Mouse (Mus musculus): ENCODE data around the gene D930048N14Rik. TPM values are rescaled to one million over a fixed set of nuclear protein-coding genes. Genes with fewer than 3 reads are reported as not detected.
"Not testable (repeated sequence)": the region's sequence is repeated elsewhere in the genome, so short reads cannot be mapped to it uniquely, and the experiment has no call there.

D930048N14Rik gene
- total RNA-seq, 2 experiments from 2014 or later = 0.20 to 0.32 TPM

GRCm38 (mm10) chr11:51652889-51653418, 2.2 kb downstream of the D930048N14Rik start:
- no peak for DNase-seq

DNA sequence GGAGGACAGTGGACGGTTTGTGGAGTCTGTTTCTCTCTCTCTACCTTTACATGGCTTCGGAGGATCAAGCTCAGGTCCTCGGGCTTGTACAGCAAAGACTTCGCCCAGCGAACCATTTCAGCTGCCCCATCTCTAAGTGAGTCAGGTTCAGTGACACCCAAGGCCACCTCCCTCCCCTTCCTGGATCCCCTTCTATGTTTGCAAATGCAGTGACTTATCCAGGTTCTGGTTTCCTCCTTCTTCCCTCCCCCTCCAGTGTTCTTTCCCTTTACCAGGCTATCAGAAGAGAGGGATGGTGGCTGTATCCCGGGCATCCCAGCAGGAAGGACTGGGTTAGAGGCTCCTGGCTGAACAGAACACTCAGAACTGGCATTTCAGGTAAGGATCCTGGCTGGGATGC, 3.0 kb downstream of the D930048N14Rik start:
- no peak for DNase-seq

GRCm38 (mm10) chr11:51654891-51655290, 4.1 kb downstream of the D930048N14Rik start:
- DNase-seq = no peak

DNA sequence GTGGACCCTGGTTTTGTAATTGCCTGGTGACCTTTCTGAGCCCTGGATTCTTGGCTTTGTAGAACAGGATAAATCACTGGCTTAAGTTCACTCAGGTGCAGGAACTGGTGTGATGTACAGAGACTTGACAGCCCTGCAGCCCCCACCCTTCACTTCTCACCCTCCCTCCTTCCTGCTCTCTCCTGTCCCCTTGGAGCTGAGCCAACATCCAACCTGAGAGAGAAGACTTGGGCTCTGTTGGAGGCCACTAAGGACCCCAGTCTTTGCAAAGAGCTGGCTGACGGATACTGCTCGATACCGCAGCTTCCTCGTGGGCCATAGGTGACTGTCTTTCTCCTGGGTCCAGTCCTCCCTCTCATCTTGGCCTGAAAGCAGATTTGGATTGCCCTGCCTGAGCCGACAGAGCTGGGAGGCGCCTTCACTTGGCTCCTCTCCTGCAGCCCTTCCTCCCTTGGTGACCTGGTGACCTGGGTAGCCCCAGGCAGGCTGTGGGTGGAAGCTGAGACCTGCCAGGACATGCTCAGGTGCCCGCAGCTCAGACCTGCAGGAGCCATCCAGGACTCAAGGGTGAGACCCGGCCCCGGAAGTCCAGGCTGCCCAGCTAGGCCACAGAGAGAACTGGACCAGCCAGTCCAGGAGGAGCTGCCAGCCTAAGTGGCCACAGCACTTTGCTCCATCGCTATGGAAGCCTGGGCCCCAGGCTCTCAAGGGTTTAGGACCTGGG, 6.2 kb downstream of the D930048N14Rik start:
- no peak for DNase-seq

- DNase-seq = no peak
Measured at GRCm38 (mm10) chr11:51658291-51658690, 7.5 kb downstream of the D930048N14Rik start.

GRCm38 (mm10) chr11:51658705-51659104, 8.0 kb downstream of the D930048N14Rik start:
- DNase-seq = no peak

GRCm38 (mm10) chr11:51661867-51662365, 11.2 kb downstream of the D930048N14Rik start:
- DNase-seq = no peak

DNA sequence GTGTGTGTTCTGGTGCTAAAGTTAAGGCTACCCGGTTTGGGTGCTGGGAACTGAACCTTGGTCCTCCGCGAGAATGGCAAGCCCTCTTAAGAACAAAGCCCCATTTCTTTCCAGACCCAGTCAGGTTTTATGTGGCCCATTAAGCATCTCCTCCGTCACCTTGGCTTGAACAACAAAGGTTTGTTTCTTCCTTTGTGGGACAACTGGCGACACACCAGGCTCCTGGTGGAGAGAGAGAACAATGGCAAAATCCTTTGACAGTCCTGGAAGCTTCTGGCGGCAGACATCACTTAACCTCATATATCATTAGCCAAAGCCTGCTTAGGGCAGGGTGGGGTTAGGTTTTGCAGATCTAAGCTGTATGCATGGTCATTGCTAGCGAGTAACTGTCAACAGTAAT, 11.9 kb downstream of the D930048N14Rik start:
- no peak for DNase-seq

DNA sequence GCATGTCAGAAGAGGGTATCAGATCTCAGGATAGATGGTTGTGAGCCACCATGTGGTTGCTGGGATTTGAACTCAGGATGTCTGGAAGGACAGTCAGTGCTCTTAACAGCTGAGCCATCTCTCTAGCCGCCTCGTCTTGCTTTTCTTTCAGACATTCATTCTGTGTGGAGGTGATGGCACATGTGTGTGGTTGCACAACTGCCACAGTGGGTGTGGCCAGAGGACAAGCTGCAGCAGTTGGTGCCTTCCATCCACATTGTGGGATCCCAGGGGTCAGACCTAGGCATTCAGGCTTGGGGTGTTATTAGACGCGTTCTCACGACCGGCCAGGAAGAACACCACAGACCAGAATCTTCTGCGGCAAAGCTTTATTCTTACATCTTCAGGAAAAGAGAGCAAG, 14.0 kb downstream of the D930048N14Rik start:
- not testable (repeated sequence) for DNase-seq

- no peak for DNase-seq
Measured at GRCm38 (mm10) chr11:51670846-51671245, 20.1 kb downstream of the D930048N14Rik start.

GRCm38 (mm10) chr11:51671376-51671775, 20.6 kb downstream of the D930048N14Rik start:
- no peak for DNase-seq

DNA sequence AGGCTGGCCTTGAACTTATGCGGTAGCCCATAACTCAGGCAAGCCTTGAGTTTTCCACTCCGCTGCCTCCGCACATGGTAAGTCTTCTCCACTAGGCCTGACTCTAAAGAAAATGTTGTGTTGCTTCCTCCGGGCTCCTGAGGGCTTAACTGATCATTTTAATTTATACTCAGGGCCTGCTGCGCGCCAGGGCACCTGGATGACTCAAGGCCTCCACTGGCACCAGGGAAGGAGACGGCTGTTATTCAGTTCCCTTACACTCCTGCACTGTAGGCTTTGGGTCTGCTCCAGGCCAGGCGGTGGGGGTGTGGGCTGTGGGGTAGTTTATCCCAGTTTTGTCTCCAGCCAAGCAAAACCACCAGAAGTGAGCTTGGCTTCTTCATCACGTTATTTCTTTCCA, 22.5 kb downstream of the D930048N14Rik start:
- no peak for DNase-seq

- DNase-seq = no peak
Measured at GRCm38 (mm10) chr11:51675386-51675785, 24.6 kb downstream of the D930048N14Rik start.

- no peak for DNase-seq
Measured at GRCm38 (mm10) chr11:51677737-51678418, 27.1 kb downstream of the D930048N14Rik start.

DNA sequence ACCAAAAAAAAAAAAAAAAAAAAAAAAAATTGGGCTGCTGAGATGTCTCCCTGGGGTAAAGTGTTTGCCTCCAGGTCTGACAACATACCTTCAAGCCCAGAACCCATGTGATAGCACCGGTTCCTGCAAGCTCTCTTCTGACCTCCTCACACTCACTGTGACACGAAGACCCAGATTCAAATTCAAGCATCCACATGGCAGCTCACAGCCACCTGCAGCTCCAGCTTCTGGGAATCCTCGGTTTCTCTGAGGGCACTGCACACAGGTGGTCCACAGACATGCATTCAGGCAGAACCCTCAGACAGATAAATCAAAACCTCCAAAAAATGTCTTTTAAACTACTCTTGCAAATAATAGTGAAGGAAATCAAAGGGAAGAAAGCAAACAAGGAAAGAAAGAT, 28.7 kb downstream of the D930048N14Rik start:
- no peak for DNase-seq

DNA sequence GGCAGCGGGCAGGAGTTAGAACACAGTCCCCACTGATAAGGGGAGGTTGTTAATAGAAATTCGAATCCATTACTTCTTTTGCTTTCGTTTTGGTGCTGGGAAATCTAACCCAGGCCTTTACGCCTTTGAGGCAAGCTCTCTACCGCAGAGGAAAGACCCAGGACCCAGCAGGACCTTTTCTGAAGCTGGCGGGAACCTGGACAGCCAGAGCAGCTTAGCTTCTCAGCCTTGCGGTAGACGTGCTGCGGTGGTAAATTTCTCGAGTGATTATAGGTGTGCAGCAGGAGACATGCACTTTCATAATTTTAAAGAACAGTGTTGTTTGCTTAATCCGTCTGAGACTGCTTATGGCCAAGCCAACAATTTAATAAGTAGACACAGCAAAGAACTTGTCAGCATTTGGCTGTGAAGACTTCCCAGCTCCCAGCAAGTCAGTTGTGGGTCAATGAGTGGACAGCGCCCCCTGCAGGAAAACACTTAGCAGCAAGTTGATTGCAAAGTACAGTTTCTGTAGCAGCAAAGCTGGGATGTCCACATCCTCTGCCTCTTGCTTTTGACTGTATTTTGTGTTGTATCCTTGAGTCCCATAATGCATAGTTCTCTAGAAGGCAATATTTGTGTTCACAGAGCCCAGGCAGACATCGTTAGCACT, 30.7 kb downstream of the D930048N14Rik start:
- DNase-seq = peak; percentile 64

DNA sequence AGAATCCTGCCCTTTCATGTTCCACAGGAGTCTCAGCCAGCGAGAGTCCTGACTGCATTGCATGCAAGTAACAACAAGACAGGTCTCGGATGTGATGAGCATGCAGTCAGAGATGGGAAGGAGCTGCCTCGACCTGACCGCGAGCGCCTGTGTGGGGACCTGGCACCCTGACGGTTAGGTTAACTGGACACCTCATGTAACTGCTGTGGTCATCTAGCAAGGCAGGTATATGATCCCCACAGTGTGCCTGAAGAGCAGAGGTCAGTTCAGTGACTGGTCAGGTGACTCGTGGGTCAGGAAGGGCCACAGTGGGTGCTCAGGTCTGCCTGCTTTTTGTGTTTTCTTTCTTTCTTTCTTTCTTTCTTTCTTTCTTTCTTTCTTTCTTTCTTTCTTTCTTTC, 31.2 kb downstream of the D930048N14Rik start:
- DNase-seq = no peak

- peak; percentile 100 for DNase-seq
Measured at GRCm38 (mm10) chr11:51688330-51689328, 37.9 kb downstream of the D930048N14Rik start, which contains the start of gene 0610009B22Rik. Gene 0610009B22Rik (minus strand): TSS chr11:51688874.

GRCm38 (mm10) chr11:51689343-51689742, 38.6 kb downstream of the D930048N14Rik start:
- no peak for DNase-seq

DNA sequence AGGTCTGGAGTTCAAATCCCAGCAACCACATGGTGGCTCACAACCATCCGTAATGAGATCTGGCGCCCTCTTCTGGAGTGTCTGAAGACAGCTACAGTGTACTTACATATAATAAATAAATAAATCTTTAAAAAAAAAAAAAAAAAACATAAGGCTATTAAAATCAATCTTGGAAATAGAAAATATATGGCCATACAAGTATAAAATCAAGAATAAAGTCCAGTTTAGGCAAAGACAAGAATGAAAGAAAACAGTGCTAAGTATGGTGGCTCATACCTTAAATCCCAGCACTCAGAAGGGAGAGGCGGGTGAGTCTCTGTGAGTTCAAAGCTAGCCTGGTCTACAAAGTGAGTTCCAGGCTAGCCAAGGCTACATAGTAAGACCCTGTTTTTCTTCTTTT, 39.8 kb downstream of the D930048N14Rik start:
- not testable (repeated sequence) for DNase-seq

DNA sequence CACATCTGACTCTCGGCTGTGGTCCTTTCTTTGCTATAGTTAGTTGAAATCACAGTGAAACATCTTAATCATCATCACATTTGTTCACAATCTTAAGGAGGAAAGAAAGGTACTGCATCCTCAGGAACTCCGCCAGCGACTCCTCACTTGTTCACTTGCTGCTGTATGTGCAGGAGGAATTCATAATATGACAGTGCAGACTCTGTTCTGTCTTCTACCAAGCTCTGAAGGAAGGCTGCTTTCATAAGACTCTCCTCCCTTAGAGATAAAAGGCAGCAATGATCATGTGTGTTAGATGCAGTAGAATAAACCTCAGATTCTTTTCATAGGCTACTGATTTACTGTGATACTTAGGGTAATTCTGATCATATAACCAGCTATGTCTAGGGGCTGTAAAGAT, 44.2 kb downstream of the D930048N14Rik start:
- DNase-seq = no peak
